Mouse (Mus musculus) embryo, embryonic 11 days (tissue): Measurements from ENCODE around the gene Sar1a.

Experiments used
- DNase-seq: peaks from one replicate; pipeline ENCODE4 v3.0.0-alpha.2; 2015

Sar1a gene

GRCm38 (mm10) chr10:61737537-61737936 lies 57.4 kb downstream of the Sar1a start:
- no peak for DNase-seq

GRCm38 (mm10) chr10:61738126-61738525 lies 58.0 kb downstream of the Sar1a start:
- DNase-seq, result no peak

GRCm38 (mm10) chr10:61741306-61741705 lies 61.2 kb downstream of the Sar1a start:
- no peak for DNase-seq

GRCm38 (mm10) chr10:61741873-61742272 lies 61.8 kb downstream of the Sar1a start:
- DNase-seq, result no peak

GRCm38 (mm10) chr10:61742336-61742735 lies 62.2 kb downstream of the Sar1a start:
- no peak for DNase-seq
